Mouse (Mus musculus) heart, adult 2 months (tissue): ENCODE measurements around the gene Sdf2. TPM values are rescaled to one million over a fixed set of nuclear protein-coding genes. Genes with fewer than 3 reads are reported as not detected.

Experiments used
- DNase-seq, 2 experiments: peaks; one replicate each; pipeline ENCODE4 v3.0.0; 2021
- H3K27ac ChIP-seq: fragments of 200-600 bp; 2 replicates; pipeline ENCODE4 v1.8.1; 2022
- H3K27me3 ChIP-seq: fragments of 200-500 bp; 2 replicates; pipeline ENCODE4 v1.6.1; 2012; ENCODE audit warnings: mild to moderate bottlenecking, low read length, inconsistent platforms, mixed read lengths; ENCODE audit not compliant: control insufficient read depth, insufficient read depth
- H3K36me3 ChIP-seq: fragments of 200-500 bp; 2 replicates; pipeline ENCODE4 v1.6.1; 2012; ENCODE audit warnings: low read length, inconsistent platforms; ENCODE audit not compliant: control insufficient read depth, insufficient read depth
- H3K4me1 ChIP-seq: fragments of 200-500 bp; 2 replicates; pipeline ENCODE4 v1.6.1; 2011; ENCODE audit warnings: low read length; ENCODE audit not compliant: control insufficient read depth, insufficient read depth
- H3K4me3 ChIP-seq: fragments of 200-600 bp; 2 replicates; pipeline ENCODE4 v1.8.1; 2022
- H3K79me2 ChIP-seq: fragments of 200-500 bp; replicated peaks from 2 replicates; pipeline ENCODE4 v1.6.1; 2012; ENCODE audit warnings: mild to moderate bottlenecking, inconsistent platforms, low read length, moderate library complexity, mixed read lengths; ENCODE audit not compliant: control insufficient read depth, insufficient read depth
- H3K9ac ChIP-seq: fragments of 200-500 bp; 2 replicates; pipeline ENCODE4 v1.6.1; 2012; ENCODE audit warnings: low read depth, mild to moderate bottlenecking, control low read depth, inconsistent platforms, low read length, mixed read lengths
- CTCF ChIP-seq: fragments of 200-600 bp; IDR thresholded peaks from 2 replicates; pipeline ENCODE4 v1.8.1; 2022; ENCODE audit warnings: antibody characterized with exemption, mild to moderate bottlenecking, moderate library complexity
- EP300 ChIP-seq: fragments of 200-500 bp; IDR thresholded peaks from 2 replicates; pipeline ENCODE4 v1.6.1; 2011; ENCODE audit warnings: low read depth, low read length, control low read depth; ENCODE audit not compliant: insufficient read depth
- POLR2A ChIP-seq: fragments of 200-500 bp; IDR thresholded peaks from 2 replicates; pipeline ENCODE4 v1.6.1; 2011; ENCODE audit warnings: mild to moderate bottlenecking, low read depth, low read length, control low read depth; ENCODE audit not compliant: insufficient read depth
- WGBS: fragments of 180-500 bp; shearing (Covaris S2); methylation state at CpG from one replicate; pipeline ENCODE4 v1.1.7; 2018; 5-methylcytosine and 5-hydroxymethylcytosine counted together
- intact Hi-C: fragments of 180-260 bp; cut with DNase I; formaldehyde crosslinking; loops from one replicate; pipeline ENCODE4 v1.15.1; 2025
- polyA plus RNA-seq: library from polyadenylated mRNA; depleted of rRNA; stranded (reverse); fragments of >200 nt; gene quantifications from 2 replicates; pipeline ENCODE4 v1.2.3, GENCODE M21; 2012
- total RNA-seq, 2 experiments: library from RNA; stranded (reverse); gene quantifications; 2 replicates each; pipeline ENCODE4 v1.2.3; 2021

Sdf2 gene
- total and polyA plus RNA-seq, 3 experiments = 46.5 to 71.9 (median 52.5) TPM

GRCm38 (mm10) chr11:78256618-78257017 is 11.1 kb downstream of the Sdf2 start:
- Histone ChIP-seq H3K27me3 (no peaks in the 10 kb centered on the region), H3K4me1 (no peaks in the 10 kb centered on the region), H3K36me3 (no peaks in the 10 kb centered on the region), H3K9ac (no peak overlapping the region), H3K27ac (no peak overlapping the region), H3K4me3 (no peak overlapping the region), H3K79me2 (0 out of 2 replicates have a peak, but pooled peaks cover 1% of the 10 kb centered on the region)
- TF ChIP-seq EP300 (no peak), POLR2A (no peak), CTCF (peak; percentile 39)
- intact Hi-C loops = no loop called here
- DNase-seq = no peak
- 100% methylated on average over 1 of the region's 1 CpGs for WGBS

DNA sequence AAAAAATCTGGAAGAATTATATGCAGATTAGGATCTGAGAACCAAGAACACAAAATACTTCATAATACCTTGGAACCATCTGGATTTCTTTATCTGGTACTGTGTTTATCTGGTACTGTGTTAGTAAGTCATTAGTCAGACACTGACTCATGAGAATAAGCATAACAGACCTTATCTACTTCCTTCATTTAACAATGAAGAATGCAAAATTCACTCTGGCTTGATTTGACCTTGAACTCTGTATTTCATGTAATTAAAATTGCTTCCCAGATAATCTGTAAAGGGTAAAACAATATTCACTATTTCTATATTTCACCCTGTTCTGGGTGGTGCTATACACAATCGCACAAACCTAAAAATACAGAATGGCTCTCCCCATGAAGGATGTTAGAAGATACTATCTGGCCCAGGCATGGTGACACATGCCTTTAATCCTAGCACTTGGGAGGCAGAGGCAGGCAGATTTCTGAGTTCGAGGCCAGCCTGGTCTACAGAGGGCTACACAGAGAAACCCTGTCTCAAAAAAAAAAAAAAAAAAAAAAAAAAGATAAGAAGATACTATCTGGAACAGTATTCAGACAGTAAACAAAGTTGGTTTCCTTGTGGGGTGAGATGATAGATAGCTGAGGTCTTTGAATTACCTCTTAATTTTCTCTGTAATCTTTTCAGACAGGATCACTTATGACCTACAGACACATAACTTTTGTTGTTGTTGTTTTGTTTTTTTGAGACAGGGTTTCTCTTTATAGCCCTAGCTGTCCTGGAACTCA is 15.1 kb downstream of the Sdf2 start:
- WGBS = 78% methylated on average over 2 of the region's 2 CpGs
- TF ChIP-seq CTCF (no peak), EP300 (no peak), POLR2A (no peak)
- Histone ChIP-seq H3K4me3 (peak overlapping the region; percentile 39), H3K4me1 (peaks cover 1% of the 10 kb centered on the region), H3K27ac (peak overlapping the region; percentile 48; the same call in 1 of the 2 replicates), H3K36me3 (peaks cover 27% of the 10 kb centered on the region), H3K27me3 (no peaks in the 10 kb centered on the region), H3K79me2 (peaks cover 1% of the 10 kb centered on the region; the same call in 1 of the 2 replicates), H3K9ac (no peak overlapping the region)
- intact Hi-C loops = loop anchor here (1.0 to 5.0 kb wide), 3 partner anchors 14 to 87 kb away; partner anchors contain the start of gene Pigs
- DNase-seq = no peak

- peaks cover 27% of the 10 kb centered on the region for H3K36me3 ChIP-seq
- WGBS = under 1% methylated on average over 112 of the region's 115 CpGs
- H3K27ac ChIP-seq = peak within 1 kb of the TSS; percentile 90
- peaks cover 1% of the 10 kb centered on the region for H3K4me1 ChIP-seq
- TF ChIP-seq EP300 (no peak), POLR2A (peak; percentile 78), CTCF (0 out of 2 replicates have a peak, but pooled peaks have one; percentile 1)
- no peaks in the 10 kb centered on the region for H3K27me3 ChIP-seq
- DNase-seq = peak; percentile 95 to 96
- intact Hi-C loops = loop anchor here (5.0 kb wide), 2 partner anchors 66 to 86 kb away; partner anchors contain the start of gene Pigs
- H3K4me3 ChIP-seq = peak within 1 kb of the TSS; percentile 90
- peak within 1 kb of the TSS; percentile 96 for H3K9ac ChIP-seq
- peaks cover 1% of the 10 kb centered on the region; the same call in 1 of the 2 replicates for H3K79me2 ChIP-seq
Measured at GRCm38 (mm10) chr11:78261380-78262352, 16.1 kb downstream of the Sdf2 start, which contains the start of gene 2610507B11Rik. TSS of gene 2610507B11Rik (plus strand) at chr11:78261752.

DNA sequence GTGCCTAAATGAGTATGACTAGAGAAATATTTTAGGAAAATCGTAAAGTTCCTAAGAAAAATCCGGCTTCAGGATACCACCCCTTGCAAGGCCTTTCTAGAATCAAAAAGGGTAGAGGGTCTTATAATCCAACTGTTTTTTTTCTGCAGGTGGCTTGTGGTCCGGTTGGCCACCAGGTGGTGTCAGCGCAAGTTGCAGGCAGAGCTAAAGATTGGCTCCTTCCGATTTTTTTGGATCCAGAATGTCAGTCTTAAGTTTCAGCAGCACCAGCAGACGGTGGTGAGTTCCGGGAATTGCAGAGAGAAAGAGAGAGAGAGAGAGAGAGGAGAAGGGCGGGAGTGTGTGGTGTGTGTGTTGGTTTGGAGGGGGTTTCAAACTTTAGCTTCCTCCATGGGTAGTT is 17.0 kb downstream of the Sdf2 start:
- TF ChIP-seq CTCF = peak; percentile 76
- no peak for TF ChIP-seq POLR2A
- TF ChIP-seq EP300 = no peak
- WGBS = 3% methylated on average over 8 of the region's 8 CpGs
- intact Hi-C loops = loop anchor here (5.0 kb wide), 2 partner anchors 65 to 85 kb away; partner anchors contain the start of gene Pigs
- Histone ChIP-seq H3K36me3 (peaks cover 27% of the 10 kb centered on the region), H3K27me3 (no peaks in the 10 kb centered on the region), H3K4me1 (peaks cover 1% of the 10 kb centered on the region), H3K4me3 (peak overlapping the region; percentile 90), H3K9ac (no peak overlapping the region; the same call in 1 of the 2 replicates), H3K79me2 (peaks cover 1% of the 10 kb centered on the region; the same call in 1 of the 2 replicates), H3K27ac (peak overlapping the region; percentile 90; the same call in 1 of the 2 replicates)
- peak; percentile 48 to 52 for DNase-seq

DNA sequence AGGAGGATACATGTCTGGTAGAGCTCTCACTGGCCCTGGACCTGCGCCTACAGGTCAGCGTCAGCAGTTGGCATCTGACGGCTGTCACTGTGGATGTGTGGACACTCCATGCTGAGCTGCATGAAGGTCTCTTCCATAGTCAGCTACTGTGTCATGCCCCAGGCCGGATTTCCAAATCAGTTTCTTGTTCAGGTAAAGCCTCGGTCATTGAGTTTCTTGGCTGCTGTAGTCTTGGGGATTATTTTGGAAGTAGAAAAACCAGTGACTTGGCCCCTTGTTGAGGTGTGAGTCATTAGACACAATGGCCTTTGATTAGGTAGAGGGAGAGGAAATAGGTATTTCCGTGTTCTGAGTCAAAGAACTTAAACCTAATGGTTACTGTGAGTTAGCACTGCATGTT is 20.0 kb downstream of the Sdf2 start:
- Histone ChIP-seq H3K27ac (no peak overlapping the region), H3K4me3 (no peak overlapping the region), H3K4me1 (peaks cover 1% of the 10 kb centered on the region), H3K36me3 (peaks cover 27% of the 10 kb centered on the region), H3K79me2 (peaks cover 3% of the 10 kb centered on the region; the same call in 1 of the 2 replicates), H3K27me3 (no peaks in the 10 kb centered on the region), H3K9ac (no peak overlapping the region)
- intact Hi-C loops = no loop called here
- TF ChIP-seq CTCF (no peak), POLR2A (no peak), EP300 (no peak)
- 78% methylated on average over 6 of the region's 6 CpGs for WGBS
- DNase-seq = no peak
